Mouse (Mus musculus) layer of hippocampus, postnatal 36 days (tissue): ENCODE results near the gene Heatr9. TPM values are rescaled to one million over a fixed set of nuclear protein-coding genes. Genes with fewer than 3 reads are reported as not detected.
"Not testable (repeated sequence)": the region's sequence is repeated elsewhere in the genome, so short reads cannot be mapped to it uniquely, and the experiment has no call there.

Experiments used
- DNase-seq, 2 experiments: peaks; one replicate each; pipeline ENCODE4 v3.0.0; 2022
- total RNA-seq, 2 experiments: library from RNA; stranded (reverse); gene quantifications; 2 replicates each; pipeline ENCODE4 v1.2.3; 2021

The Heatr9 gene
- not detected for total RNA-seq

DNA sequence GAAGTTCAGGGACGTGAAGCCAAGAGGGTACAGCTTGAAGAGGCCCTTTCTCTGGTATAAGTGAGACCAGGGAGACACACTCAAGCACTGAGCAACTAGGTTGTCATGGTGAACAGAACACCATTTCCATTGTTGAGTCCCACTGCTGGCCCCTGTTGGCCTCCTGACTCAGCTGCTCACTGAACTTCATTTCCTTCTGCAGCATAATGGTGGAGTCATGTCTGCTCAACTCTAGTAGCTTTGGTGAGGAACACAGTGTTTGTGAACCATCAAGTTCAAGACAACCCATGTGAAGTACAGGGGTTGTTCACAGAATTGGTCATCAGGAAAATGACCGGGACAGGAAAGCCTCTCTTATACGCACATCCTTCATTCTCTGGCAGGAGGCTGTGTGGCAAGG lies at the start of gene Heatr9:
Heatr9 (minus strand) TSS at position 101 of the 400 bp plus-strand sequence.
- DNase-seq, result no peak

DNA sequence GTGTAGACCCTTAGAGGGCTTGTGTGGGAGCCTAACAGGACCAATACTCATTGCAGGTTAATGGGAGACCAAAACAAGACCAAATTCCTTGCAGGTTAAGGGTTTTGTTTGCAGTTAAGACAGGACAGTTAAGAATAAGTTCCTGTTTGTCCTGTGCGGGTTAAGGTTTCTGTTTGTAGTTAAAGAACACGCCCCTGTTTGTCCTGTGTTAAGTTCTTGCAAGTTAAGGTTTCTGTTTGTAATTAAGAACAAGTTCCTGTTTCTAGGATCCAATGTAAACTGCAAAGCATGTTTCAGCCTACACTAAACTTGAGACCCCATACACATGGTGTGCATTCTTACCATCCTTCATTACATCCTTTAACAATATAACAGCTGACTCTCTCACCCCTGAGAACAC lies 48.2 kb upstream of the Heatr9 start:
- DNase-seq, result no peak

DNA sequence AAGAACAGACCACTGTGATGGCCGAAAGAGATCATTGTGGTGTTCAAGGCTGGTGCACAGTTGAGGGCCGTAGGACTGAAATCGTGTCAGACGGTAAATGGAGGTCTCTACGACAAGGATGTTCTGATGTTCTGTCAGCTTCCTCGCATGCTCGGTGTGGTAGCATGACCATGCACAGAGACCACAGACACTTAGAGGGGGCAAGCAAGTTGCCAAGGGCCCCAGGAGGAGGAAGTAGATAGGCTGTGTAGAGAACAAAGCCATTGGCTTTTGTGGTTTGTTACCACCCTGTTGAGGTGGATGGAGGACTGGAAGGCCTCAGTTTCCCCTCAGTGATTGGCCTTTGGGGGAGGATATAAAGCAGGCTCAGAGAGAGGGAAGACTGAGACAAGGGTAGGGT lies 47.3 kb upstream of the Heatr9 start:
- no peak for DNase-seq

DNA sequence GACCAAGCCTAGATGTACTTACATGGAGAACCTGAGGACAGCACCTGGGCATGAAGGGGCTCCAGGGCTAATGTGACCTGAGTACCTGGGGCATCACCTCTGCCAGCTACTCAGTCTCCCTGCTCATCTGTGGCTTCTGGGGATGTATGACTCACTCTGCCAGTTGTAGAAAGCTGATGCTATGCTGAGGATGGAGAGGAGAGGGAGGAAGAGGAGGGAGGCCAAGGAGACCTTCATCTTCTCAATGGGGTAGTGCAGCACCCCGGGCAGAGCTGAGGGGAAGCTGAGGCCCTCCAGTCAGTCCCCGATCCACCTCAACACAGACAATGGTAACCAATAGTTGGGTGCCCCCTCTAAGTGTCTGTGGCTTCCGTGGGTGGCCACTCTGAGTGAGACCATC lies 46.8 kb upstream of the Heatr9 start:
- DNase-seq, result no peak

DNA sequence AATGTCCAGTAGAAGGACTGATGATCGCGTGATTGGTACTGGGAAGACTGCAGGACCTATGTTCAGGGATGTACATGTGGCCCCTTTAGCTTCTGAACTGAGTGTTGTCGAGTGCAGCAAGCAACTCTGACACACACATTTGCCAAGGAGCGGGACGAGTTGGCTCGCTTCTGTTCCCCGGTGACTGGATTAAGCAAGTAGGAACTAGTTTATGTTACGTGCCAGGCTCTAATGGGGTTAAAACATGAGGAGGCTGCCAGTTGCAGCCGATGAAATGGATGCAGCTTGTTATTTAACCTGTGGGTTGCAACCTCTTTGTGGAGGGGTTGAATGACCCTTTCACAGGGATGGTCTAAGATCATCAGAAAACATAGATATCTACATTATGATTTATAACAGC lies 46.1 kb upstream of the Heatr9 start:
- no peak for DNase-seq

- DNase-seq, result no peak
Observed at GRCm38 (mm10) chr11:83567311-83567710, 45.3 kb upstream of the Heatr9 start.

- DNase-seq, result no peak
Observed at GRCm38 (mm10) chr11:83566617-83567016, 44.6 kb upstream of the Heatr9 start.

DNA sequence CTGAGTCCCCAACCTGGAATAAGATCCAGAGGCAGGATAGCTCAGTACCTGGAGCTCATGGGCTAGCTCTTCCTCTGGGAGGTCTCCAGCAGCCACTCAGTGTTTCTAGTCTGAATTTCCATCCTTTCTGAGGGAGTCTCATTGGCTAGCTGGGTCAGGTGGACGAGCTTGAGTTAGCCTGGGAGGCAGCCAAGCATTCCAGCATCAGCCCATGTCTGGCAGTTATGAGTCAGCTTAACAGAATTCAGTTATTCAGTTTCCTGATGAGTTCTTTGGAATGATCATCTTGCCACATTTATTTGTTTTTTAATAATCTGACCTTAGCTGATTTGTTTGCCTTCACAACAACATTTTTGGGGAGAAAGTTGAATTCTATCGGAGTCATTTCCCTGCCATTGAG lies 41.8 kb upstream of the Heatr9 start:
- no peak for DNase-seq

- DNase-seq, result no peak
Observed at GRCm38 (mm10) chr11:83562311-83562887, 40.4 kb upstream of the Heatr9 start.

- DNase-seq, result no peak
Observed at GRCm38 (mm10) chr11:83560405-83560804, 38.4 kb upstream of the Heatr9 start.

- no peak for DNase-seq
Observed at GRCm38 (mm10) chr11:83557074-83557473, 35.1 kb upstream of the Heatr9 start.

- DNase-seq, result no peak
Observed at GRCm38 (mm10) chr11:83556085-83556781, 34.3 kb upstream of the Heatr9 start.

DNA sequence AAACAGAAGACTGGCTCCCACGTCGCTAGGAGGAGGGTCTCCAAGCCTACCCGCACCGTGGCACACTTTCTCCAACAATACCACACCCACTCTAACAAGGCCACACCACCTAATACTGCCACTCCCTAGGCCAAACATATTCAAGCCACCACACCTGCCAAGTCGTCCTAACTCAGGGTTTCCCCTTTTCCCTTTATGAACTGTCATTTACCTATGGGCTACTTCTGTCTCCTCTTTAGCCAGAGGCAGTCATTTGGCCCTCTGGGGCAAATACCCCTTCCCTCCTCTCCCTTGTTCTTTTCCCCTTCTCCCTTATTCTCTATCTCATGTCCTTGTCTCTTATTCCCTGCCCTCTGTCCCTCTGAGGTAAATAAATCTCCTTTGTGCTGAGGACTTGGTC lies 29.7 kb upstream of the Heatr9 start:
- no peak for DNase-seq

DNA sequence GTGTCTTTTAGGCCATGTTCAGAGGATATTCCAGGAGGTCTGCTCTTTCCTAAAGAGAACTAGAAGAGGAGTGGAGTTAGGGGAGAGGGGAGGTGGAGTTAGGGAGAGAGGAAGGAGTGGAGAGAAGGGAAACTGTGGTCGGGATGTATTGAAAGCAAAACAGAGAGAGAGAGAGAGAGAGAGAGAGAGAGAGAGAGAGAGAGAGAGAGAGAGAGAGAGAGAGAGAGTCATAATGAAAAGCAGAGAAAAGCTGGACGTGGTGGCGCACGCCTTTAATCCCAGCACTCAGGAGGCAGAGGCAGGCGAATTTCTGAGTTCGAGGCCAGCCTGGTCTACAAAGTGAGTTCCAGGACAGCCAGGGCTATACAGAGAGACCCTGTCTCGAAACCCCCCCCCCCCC lies 29.1 kb upstream of the Heatr9 start:
- not testable (repeated sequence) for DNase-seq

DNA sequence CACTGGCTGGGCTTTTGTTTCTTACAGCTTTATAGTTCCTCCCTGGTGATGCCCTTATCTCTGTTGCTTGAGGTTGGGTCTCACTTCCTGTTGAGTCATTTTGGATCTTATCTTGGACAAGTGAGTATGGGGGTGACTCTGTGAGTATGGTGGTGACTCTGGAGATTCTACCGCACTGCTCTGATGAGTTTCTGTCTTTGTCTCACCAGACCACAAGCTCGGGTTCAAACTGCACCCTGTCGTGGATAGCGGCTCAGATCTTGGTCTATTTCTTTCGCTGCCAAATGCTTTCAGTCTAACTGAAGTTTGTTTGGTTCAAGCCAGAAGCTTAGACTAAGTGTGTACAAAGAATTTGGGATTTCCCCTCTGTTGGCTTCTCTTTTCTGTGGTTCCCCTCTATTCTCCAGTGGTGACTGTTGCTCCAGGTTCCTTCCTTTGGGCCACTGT lies 28.2 kb upstream of the Heatr9 start:
- DNase-seq, result no peak

DNA sequence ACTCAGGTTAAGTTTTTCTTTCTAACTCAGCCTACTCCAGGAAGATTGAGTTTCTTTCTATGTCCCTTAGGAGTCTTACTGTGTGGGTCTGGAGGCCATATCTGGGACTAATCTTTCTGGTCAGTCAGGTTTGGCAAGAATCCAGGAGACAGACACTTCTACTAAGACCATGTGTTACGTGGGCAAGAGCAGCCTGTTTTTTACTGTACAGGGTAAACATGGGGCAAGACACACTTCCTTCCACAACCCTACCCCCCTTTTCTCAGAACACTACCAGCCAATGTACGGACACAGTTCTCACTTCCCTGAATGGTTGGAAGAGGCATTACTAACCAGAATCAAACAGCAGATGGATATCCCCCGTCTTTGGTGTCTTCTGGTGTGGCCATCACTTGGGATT lies 22.2 kb upstream of the Heatr9 start:
- no peak for DNase-seq

DNA sequence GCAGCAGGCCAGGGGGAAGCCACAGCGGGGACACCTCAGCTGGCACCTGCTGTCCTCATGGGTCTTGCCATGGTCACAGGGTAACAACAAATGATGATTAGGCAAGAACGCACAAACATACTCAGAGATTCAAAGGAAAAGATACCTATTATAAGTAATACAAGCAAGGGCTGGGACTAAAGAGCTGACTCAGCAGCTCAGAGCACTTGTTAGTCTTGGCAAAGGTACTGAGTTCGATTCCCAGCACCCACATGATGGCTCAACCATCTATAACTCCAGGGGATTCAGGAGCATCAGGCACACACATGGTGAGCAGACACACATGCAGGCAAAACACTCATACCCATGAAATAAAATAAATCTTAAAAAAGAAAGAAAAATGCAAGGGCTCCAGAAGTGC lies 19.4 kb upstream of the Heatr9 start:
- DNase-seq, result no peak

- no peak for DNase-seq
Observed at GRCm38 (mm10) chr11:83540931-83541330, 19.0 kb upstream of the Heatr9 start.

- no peak for DNase-seq
Observed at GRCm38 (mm10) chr11:83538705-83539314, 16.8 kb upstream of the Heatr9 start.

GRCm38 (mm10) chr11:83536831-83537230 lies 14.9 kb upstream of the Heatr9 start:
- no peak for DNase-seq

- peak; percentile 34 to 56 for DNase-seq
Observed at GRCm38 (mm10) chr11:83534609-83535423, 12.8 kb upstream of the Heatr9 start.

DNA sequence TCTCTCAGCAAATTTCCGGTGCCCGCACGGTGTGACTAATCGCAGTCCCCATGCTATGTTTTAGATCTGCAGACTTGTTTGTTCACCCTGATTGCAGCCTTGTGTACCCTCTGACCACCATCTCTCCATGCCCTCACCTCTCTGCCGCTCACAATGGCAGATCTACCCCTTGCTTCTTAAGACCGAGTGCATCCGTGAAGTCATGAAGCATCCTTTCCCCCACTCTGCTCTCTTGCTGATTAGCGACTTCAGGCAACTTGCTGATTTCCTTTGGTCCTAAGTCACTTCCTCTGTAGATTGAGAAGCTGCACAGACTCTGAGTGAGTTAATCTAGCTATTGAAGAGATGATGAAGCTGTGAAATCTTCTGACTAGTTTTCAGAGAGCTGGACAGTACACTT lies 12.2 kb upstream of the Heatr9 start:
- DNase-seq, result no peak

DNA sequence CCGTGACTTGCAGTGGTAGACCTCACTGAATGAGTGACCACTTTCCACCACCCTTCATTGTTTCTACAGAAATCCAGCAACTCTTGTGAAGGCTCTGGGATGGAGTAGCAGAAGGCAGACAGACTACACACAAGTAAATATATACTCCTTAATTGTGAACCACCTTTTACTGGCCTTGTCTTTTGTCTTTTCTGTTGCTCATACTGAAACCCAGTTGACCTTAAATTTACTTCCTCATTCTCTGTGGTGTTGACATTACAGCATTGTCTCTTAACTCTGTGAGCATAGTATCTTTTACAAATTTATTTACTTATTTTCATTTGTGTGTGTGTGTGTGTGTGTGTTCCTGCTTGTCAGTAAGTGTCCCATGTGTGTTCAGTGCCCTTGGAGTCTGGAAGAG lies 11.2 kb upstream of the Heatr9 start:
- DNase-seq, result no peak
